Mouse (Mus musculus) layer of hippocampus, adult 9-11 months (tissue): Measurements from ENCODE around the gene Ccdc6.

Experiments
- DNase-seq: peaks from one replicate; pipeline ENCODE4 v3.0.0; 2022

Gene Ccdc6

GRCm38 (mm10) chr10:70096366-70097188, at the start of gene Ccdc6:
Gene Ccdc6 (plus strand): TSS chr10:70097121.
- peak; percentile 81 for DNase-seq

DNA sequence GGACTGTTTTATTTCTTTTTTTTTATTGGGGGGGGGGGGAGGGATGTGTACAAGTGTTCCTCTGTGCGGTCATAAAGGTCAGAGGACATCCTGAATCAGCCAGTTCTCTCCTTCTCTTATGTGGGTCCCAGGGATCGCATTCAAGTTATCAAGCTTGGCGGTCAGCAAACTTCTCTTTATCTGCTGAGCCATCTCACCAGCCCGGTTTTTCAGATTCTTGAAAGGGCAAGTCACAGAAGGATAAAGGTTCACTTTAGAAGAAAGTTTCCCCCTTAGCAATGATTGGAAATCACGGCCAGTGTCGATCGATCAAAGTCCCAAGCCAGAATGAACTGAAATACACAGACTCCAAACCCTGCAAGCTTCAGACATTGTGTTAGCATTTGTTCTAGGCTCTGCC, 47.1 kb upstream of the Ccdc6 start:
- DNase-seq: no peak

DNA sequence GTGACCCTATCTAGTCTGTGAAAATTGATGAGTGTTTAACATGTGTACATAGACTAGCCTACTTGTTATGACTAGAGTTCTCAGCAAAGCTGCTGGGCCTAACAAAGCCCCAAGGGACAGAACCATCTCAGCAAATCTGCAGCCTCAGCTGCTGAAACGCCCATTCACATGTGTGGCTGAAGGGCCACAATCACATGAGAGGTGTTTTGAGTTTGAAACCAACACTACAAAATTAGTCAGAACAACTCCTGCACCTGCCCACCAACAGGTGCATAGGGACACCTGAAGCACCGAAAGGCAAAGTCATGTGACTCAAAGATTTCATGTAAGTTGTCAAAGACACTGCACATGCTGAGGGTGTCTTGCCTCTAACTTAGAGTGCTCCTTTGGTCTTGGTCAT, 41.6 kb upstream of the Ccdc6 start:
- no peak for DNase-seq

DNA sequence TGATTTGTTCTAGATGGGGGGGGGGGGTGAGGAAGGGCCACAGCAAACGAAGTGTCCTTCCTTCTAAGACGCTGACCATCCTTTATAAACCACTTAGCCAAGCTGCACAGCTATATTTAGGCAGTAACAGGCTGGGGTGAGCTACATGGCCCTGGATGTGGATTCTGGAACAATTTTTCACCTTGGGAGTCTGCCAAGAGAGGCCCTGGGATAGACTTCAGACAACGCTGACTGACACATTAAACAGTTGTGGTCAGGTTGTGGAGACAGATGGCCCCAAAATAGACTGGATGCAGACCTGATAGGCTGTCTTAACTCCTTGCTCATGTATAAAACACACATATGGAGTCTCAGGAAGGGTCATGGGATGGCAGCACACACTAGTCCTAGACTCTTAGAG, 39.9 kb upstream of the Ccdc6 start:
- no peak for DNase-seq

DNA sequence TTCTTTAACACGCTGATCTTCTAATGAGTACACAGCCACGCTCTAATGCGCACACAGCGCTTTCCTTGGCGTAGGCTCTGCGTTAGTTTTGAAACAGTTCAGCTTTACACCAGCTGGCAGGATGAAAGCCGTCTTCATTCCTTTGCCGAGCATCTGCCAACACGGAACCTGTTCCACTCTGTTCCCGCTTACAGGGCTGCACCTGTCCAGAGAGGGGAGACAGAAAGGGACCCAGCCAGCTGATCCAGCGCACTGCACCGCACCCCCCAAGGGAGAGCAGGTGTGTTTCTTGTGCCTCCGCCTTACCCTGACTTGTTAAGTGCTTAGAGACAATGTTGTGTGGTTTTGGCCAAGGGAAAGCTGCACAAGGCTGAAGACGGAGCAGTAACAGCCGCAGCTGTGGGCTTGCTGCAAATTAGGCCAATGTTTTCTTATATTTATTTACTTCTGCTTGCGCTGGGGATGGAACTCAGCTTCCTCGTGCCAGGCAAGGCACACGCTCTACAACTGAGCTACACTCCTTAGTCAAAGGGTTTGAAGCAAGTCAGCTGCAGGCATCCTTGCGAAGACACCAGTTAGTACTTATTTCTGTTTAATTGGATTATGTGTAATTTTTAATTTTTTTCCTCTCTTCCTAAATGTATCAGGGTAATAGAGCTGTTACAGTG, 36.8 kb upstream of the Ccdc6 start:
- peak; percentile 60 for DNase-seq

DNA sequence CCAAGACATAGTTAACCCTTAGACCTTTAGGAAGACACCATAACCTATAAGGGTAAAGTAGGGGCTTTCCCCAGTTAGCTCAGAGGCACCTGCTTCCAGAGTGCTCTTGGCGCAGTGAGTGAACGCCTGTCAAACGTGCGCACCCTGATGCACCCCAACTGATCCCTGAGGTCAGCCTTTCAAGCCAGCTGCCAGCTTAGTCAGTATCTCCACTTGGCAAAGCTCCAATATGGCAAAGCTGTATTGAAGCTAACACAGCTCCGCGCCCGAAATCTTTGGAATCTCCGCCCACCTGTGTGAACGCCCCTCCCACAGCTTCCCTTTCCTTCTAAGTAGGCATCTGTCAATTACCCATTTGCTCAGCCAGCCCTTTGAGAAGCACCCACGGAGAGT, 36.2 kb upstream of the Ccdc6 start:
- peak; percentile 8 for DNase-seq

GRCm38 (mm10) chr10:70063881-70064555, 32.9 kb upstream of the Ccdc6 start:
- DNase-seq: no peak

GRCm38 (mm10) chr10:70065191-70065590, 31.7 kb upstream of the Ccdc6 start:
- no peak for DNase-seq

GRCm38 (mm10) chr10:70066497-70067168, 30.3 kb upstream of the Ccdc6 start:
- no peak for DNase-seq

GRCm38 (mm10) chr10:70067169-70068115, 29.5 kb upstream of the Ccdc6 start:
- no peak for DNase-seq

GRCm38 (mm10) chr10:70069321-70069720, 27.6 kb upstream of the Ccdc6 start:
- no peak for DNase-seq

- DNase-seq: peak; percentile 10
These were observed 25.6 kb upstream of the Ccdc6 start for GRCm38 (mm10) chr10:70071334-70071733.

DNA sequence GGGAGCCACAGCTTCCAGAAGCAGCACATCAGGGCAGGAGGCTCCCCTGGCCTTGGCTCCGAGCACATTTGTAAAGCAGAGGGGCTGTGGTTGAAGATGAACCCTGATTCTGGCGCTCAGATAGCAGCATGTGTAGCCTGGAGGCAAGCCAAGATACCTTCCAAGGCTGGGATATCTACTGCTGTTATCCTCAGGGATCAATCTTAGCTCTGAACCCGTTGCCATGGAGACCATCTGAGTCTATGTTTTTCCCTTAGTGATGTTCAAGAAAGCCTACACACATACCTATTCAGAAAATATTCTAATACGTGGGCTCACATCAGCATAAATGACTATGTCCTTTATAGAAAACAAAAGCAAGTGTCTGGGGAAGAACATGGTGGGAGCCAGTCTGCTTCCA, 19.5 kb upstream of the Ccdc6 start:
- peak; percentile 34 for DNase-seq

DNA sequence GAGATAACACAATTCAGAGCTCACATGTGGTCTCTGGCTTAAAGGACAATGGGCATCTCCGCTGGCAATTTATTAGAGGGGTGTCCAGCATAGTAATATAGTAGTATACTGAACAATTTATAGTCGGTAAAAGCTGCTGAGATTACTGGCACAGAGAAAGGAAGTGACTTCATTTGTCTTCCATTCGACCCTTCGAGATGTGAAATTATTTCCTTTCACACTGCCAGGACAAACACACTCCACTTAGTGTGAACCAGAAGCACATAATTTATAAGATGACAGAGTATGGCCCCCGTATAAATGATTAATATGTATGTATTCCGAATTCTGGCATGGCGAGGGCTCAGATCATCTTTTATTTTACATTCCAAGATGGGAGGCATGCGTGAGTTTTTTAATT, 16.0 kb upstream of the Ccdc6 start:
- DNase-seq: no peak

DNA sequence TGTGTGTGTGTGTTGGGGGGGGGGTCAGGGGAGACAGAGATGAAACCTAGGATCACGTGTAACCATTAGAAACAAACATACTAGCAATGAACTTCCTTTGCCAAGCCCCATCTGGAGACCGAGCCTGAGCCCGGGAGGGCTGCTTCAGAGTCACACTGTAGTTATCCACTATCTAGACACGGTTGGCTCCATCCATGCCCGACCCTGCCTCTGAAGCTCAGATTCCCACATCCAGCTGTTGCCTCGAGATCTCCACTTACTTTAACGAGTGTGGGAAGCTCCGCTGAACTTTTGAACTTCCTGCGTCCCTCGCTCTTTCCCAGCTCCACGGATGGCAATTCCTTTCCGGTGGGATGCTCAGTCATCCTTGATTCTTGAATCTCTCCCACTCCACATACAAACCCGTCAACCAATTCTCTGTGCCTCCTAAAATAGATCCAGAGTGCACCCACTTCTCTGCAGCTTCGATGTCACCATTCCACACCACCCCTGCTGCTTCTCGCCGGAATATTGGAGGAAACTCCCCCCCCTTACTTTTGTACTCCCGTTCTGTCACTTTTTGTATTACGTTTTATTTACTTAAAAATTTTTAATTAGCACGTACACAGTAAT, 15.3 kb upstream of the Ccdc6 start:
- no peak for DNase-seq

DNA sequence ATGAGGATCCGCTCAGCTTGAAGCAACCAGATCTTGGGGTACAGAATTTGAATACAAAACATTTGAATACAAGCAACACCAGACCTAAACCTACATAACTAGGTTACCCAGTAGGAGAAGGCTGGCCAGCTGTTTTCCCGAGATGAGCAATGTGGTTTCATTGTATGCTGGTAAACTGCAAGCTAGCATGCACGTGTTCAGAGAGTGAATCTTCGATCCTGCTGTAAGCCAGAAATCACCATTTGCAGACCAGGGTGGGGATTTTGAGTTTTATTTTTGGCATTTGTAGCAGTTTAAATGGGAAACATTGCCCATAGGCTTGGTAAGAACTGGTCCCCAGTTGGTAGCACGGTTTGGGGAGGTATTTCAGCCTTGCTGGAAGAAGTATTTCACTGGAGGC, 13.7 kb upstream of the Ccdc6 start:
- DNase-seq: no peak

DNA sequence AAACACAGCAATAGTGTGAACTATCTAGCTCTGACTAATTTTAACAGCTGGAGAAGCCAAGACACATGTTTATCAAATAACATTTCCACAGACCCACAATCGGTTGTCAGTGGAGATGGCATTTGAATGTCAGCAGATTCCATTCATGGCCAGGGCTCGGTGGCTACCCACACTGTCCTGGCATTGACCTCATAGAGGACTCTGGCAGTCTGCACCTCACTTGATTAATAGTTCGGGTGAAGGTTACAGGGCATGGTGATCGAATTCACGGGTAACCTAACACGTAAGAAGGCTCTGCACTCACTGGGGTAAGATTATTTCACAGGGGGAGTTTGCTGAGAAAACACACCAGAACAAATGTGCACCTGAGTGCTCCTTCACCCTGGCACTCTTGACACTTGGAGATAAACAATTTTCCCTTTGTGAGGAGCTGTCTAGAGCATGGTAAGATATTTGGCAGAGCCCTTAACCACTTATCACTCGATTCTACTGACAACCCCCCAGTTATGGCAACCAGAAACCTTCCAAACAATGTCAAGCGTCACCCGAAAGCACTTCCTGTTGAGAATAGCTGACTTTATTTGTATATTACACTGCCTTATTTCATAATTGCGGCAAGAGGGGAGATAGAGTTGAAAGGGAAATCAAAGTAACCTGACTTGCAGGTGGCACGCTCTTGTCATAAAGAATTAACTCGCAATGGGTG, 11.5 kb upstream of the Ccdc6 start:
- DNase-seq: no peak

DNA sequence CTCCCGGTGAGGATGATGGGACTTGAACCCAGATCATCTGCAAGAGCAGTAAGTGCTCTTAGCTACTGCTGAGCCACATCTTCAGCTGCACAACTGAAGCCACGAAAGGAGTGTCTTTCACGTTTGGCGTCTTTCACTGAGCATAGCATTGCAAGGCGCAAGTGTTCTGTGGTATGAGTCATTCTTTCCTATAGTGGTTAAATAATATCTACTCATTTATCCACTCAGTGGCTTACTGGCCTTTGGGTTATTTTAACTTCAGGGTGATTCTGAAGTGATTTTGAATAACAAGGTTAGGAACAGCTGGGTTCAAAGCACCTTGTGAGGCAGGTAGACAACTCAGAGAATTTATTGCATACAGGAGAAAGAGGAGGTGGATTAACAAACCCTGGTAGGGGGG, 8.1 kb upstream of the Ccdc6 start:
- DNase-seq: no peak

DNA sequence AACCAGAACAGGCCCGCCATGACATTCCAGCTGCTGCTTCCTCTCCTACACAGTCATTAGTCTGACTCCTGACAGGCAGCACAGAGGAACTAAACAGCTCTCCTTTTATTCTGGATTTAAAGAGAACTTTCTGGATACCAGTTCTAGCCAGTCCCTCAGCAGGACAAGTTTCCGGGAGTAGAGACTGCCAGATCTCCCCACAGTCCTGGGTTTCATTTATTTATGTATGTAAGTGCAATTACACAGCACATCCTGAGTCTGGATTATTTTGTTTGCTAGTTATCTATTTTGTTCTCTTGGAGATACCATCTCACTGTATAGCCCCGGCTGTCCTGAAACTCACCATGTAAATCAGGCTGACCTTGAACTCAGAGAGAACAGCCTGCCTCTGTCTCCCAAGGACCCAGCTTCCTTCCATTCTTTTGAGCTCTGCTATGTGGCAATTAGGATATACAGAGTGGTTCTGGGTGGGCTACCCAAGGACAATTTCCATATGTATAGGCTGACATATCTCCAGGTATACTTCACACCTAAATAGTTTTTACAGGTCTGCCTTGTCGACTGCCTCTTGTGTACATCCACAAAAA, 5.0 kb upstream of the Ccdc6 start:
- DNase-seq: no peak

- DNase-seq: no peak
These were observed 3.1 kb upstream of the Ccdc6 start for GRCm38 (mm10) chr10:70093782-70094181.

- DNase-seq: peak; percentile 19
These were observed 1.9 kb upstream of the Ccdc6 start for GRCm38 (mm10) chr10:70095031-70095470.
